Mouse (Mus musculus): Measurements from ENCODE around the gene Myl10. TPM values are rescaled to one million over a fixed set of nuclear protein-coding genes. Genes with fewer than 3 reads are reported as not detected.

Gene Myl10
- polyA plus RNA-seq, 1 experiment = not detected

DNA sequence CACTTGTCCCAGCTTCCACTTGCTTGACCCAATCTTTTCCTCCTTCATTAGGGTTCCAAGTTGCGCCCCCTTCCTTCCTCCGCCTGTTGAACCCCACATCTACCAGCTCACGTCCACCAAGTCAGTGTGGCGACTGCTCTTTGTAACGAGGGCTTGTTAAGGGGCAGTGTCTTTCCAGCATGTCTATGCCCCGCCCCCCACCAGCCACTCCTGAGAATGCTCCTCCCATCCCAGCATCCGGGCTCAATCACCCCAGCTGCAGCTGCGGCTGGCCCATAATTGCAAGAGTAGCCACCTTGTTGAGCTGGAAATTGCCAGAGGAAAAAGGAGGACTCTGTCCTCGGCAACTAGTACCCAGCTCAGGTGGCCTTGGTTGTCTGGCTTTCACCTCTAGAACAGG lies 53.6 kb downstream of the Myl10 start:
- no peaks in the 10 kb centered on the region for H3K4me1 ChIP-seq (ENCODE audit: control insufficient read depth, insufficient read depth, low read length)
- DNase-seq = no peak
- H3K27ac ChIP-seq (ENCODE audit: insufficient read depth, low read depth, low read length) = no peak overlapping the region
- no peaks in the 10 kb centered on the region for H3K27me3 ChIP-seq (replicated peaks; ENCODE audit: control insufficient read depth, insufficient read depth, low read length)
- H3K4me3 ChIP-seq (ENCODE audit: insufficient read depth, low read depth, low read length) = no peak overlapping the region
- WGBS = 76% methylated on average over 9 of the region's 9 CpGs
- no peak for TF ChIP-seq POLR2A (IDR thresholded peaks at IDR 0.05; ENCODE audit: low read depth, low read length)
- TF ChIP-seq CTCF (conservative IDR thresholded peaks at IDR 0.05; ENCODE audit: insufficient read depth, insufficient read length, low read depth, low read length) = no peak
- no peaks in the 10 kb centered on the region for H3K36me3 ChIP-seq (ENCODE audit: control insufficient read depth, insufficient read depth, low read length)

Other genes with a start within 250 kb of the Myl10 start
- gene Cux1, start 125.7 kb upstream of the Myl10 start, polyA plus RNA-seq (2012; rRNA removed) = 126 and 136 TPM in 2 replicates
- gene Col26a1, start 190.1 kb downstream of the Myl10 start, polyA plus RNA-seq (2012; rRNA removed) = 5.6 and 8.5 TPM in 2 replicates
- 23.3 and 26.5 TPM in 2 replicates for gene Ift22, start 215.0 kb downstream of the Myl10 start, polyA plus RNA-seq (2012; rRNA removed)